Mouse (Mus musculus) inflammation-experienced regulatory T-cells, adult 6 months (primary cell): ENCODE measurements around the gene Hmgb1. TPM values are rescaled to one million over a fixed set of nuclear protein-coding genes. Genes with fewer than 3 reads are reported as not detected.

Source experiments
- ATAC-seq: one replicate; pipeline ENCODE4 v1.8.0; 2017
- polyA plus RNA-seq, 3 experiments: library from polyadenylated mRNA; unstranded; fragments of 100-300 nt; shearing (Covaris generic); gene quantifications; one replicate each; pipeline ENCODE4 v1.2.1; 2017

Hmgb1 gene
- polyA plus RNA-seq, 3 experiments from 2014 or later = 359 to 1,026 (median 583) TPM

DNA sequence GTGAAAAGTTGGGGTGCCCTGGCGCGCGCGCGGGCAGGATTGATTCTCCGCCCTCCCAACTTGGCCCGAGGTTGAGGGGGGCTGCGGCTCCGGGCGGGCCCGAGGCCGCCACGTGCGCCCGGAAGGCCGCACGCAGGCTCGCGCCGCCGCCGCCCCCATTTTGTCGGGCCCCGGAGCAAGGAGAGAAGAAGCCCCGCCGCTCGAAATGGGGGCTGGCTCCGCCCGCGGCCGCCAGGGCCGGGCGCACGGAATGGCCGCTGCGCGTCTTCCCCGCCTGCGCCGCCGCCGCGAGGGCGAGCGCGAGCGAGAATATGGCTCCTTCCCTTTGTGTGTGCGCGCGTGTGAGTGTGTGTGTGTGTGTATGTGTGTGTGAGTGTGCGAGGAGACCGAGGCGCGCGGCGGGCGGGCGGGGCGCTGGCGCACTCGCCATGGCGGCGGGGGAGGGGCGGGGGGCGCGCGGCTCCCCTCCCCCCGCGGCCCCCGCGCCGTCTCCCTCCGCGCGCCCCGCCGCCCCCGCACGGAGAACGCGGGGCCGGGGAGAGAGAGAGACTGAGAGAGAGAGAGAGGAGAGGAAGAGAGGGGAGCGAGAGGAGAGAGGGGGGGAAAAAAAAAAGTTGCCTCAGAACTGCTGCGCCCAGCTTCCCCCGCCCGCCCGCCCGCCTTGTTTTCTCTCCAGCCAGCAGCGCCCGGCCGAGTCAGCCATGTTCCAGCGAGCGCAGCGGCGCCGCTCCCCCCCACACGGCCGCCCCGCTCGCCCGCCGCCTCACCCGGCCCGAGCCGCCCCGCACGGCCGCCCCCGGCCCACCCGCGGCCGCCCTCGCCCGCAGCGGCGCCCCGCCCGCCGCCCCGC, 132.5 kb downstream of the Hmgb1 start:
- peak; percentile 15 for ATAC-seq

- peak; percentile 25 for ATAC-seq
These were observed 133.1 kb downstream of the Hmgb1 start for GRCm38 (mm10) chr5:149051194-149051570.

GRCm38 (mm10) chr5:149050588-149051160, 133.6 kb downstream of the Hmgb1 start:
- ATAC-seq = no peak

- ATAC-seq = no peak
These were observed 134.9 kb downstream of the Hmgb1 start for GRCm38 (mm10) chr5:149049435-149049834.

DNA sequence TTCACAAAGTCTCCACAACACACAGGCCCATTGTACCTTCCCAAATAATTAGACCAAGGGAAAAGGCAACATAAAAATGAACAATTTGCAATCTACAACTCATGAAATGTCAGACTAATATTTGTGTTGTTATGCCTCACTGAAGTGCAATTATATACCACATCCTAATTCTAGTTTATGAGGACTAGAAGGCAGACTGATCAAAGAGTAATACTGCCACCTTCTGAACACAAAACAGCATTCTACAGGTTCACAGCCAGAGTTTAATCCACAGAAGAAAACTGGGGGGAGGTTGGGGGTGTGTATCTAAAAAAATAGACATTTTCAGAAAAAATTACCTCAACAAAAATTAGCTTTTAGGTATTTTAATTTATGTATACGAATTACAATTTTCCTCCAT, 135.3 kb downstream of the Hmgb1 start:
- ATAC-seq = peak; percentile 10

GRCm38 (mm10) chr5:149046650-149047049, 137.6 kb downstream of the Hmgb1 start:
- no peak for ATAC-seq

GRCm38 (mm10) chr5:149045470-149046085, 138.7 kb downstream of the Hmgb1 start:
- ATAC-seq = no peak

GRCm38 (mm10) chr5:149045054-149045453, 139.2 kb downstream of the Hmgb1 start:
- no peak for ATAC-seq

DNA sequence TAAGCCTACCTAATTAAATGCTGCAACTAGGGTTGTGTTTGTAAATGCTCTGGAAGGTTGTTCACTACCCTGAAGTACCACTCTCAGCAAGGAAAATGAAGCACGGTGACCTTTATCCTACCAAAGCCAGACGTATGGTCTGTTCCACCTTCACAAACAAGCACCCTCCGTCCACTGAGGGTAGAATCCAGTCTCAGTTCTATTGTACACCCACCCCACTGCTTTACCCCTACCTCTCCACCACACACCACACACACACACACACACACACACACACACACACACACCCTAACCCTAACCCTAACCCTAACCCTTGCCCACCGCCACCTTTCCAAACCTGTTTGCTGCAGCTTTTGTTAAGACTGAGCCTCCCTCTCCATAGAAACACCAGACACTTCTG, 140.2 kb downstream of the Hmgb1 start:
- no peak for ATAC-seq

GRCm38 (mm10) chr5:149043240-149043639, 141.0 kb downstream of the Hmgb1 start:
- ATAC-seq = no peak

GRCm38 (mm10) chr5:149039825-149040224, 144.5 kb downstream of the Hmgb1 start:
- no peak for ATAC-seq

DNA sequence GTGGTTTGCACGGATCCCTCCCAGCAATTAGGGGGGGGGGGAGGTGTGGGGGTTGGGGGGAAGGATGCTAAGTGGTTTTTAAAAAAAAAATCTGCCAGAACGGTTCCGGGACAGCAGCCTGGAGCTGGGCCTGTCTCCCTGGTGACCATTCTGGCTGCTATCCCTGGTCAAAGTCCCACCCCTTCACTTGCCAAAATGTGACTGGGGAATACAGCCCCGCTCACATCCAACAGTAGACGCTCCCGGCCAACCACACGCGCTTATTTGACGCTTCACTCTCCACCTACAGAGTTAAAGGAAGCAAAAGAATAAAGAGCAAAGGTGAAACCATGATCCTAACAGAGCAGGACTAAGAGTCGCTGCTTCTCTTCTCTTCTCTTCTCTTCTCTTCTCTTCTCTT, 146.6 kb downstream of the Hmgb1 start:
- ATAC-seq = no peak

DNA sequence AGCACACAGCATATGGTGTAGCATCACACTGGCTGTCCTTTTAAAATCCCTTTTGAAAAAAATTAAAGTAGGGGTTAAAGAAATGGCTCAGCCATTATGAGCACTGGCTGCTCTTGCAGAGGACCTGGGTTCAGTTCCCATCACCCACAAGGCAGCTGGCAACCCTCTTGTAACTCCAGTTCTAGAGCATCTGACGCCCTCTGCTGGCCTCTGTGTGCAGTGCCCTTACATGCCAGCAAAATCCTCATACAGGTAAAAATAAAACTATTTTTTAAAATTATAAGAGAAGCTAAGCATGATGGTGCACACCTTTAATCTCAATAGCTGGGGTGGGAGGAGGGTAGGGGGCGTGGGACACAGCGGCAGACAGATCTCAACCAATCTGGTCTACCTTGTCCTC, 147.4 kb downstream of the Hmgb1 start:
- no peak for ATAC-seq

DNA sequence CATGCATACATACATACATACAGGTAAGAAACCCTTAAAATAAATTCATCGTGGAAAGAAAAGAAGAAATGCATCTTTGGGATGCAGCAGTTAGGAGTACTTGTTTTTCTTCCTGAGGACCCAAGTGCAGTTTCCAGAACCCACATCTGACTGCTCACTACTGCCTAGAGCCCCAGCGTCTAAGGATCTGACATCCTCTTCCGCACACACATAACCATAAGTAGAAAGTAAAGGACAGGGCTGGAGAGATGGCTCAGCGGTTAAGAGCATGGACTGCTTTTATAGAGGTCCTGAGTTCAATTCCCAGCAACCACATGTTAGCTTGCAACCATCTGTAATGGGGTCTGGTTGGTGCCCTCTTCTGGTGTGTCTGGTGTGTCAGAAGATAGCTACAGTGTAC, 151.9 kb downstream of the Hmgb1 start:
- ATAC-seq = no peak

- peak; percentile 88 for ATAC-seq
These were observed 153.0 kb downstream of the Hmgb1 start for GRCm38 (mm10) chr5:149031199-149031750.

GRCm38 (mm10) chr5:149030103-149030502, 154.2 kb downstream of the Hmgb1 start:
- ATAC-seq = no peak

DNA sequence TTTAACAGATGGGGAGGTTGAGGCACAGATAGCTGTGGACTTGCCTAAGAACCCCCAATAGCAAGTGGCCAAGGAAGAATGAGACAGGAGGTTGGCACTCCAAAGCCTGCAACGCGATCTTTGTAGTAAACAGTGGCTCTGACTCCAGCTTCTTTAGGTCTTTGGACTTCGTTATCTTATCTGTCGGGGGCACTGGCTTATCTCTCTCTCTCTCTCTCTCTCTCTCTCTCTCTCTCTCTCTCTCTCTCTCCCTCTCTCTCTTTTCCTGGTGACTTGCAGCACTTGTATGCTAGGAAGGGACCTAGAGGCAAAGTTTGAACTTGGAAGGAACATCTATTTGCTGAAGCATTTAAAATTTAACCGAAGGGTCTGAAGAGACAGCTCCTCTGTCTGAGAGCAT, 155.9 kb downstream of the Hmgb1 start:
- ATAC-seq = no peak

- no peak for ATAC-seq
These were observed 156.9 kb downstream of the Hmgb1 start for GRCm38 (mm10) chr5:149027389-149027788.

GRCm38 (mm10) chr5:149021120-149021519, 163.2 kb downstream of the Hmgb1 start:
- ATAC-seq = no peak

- no peak for ATAC-seq
These were observed 163.6 kb downstream of the Hmgb1 start for GRCm38 (mm10) chr5:149020681-149021062.

- ATAC-seq = no peak
These were observed 164.1 kb downstream of the Hmgb1 start for GRCm38 (mm10) chr5:149020059-149020680.

DNA sequence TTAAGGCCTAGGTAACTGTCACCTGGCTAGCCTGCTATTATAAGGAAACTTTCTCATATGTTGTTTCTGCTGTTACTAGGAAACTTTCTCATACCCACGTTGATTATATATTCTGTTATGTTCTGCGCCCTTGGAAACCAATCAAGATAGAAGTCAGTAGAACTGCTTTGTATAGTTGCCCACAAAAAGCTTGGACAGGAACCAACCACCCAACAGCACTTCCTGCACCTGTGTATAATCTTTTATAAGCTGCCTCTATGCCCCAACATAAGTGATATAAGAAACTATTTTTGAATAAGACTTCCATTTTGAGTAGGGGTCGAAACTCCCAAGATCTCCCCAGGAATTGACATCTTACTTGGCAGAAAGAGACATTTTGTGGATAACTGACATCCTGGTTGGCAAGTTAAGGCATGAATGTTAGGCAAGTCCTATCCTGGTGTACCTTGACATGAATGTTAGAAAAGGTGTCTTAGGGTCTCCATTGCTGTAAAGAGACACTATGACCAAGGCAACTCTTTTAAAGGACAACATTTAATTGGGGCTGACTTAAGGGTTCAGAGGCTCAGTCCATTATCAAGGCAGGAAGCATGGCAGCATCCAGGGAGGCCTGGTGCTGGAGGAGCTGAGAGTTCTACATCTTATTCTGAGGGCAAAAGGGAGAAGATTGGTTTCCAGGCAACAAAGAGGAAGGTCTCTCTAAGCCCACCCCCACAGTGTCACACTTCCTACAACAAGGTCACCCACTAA, 166.4 kb downstream of the Hmgb1 start:
- peak; percentile 19 for ATAC-seq
